Mouse (Mus musculus) layer of hippocampus, postnatal 25 days (tissue): ENCODE data around the gene Fkbp10. TPM values are rescaled to one million over a fixed set of nuclear protein-coding genes. Genes with fewer than 3 reads are reported as not detected.

ENCODE experiments used
- DNase-seq, 2 experiments: peaks; one replicate each; pipeline ENCODE4 v3.0.0; 2022; ENCODE audit warnings: mixed read lengths in 2 of 2, low spot score in 1 of 2; ENCODE audit errors: extremely low spot score in 1 of 2
- total RNA-seq, 2 experiments: library from RNA; stranded (reverse); gene quantifications; 2 replicates each; pipeline ENCODE4 v1.2.3; 2021

The Fkbp10 gene
- total RNA-seq = 1 to 10 TPM; 6.8 to 7.4 TPM

GRCm38 (mm10) chr11:100414914-100415822 lies at the start of gene Fkbp10:
Gene Fkbp10 (plus strand): TSS chr11:100415697.
- no peak for DNase-seq

- no peak for DNase-seq
Observed at GRCm38 (mm10) chr11:100369145-100369544, 46.4 kb upstream of the Fkbp10 start.

- no peak for DNase-seq
Observed at GRCm38 (mm10) chr11:100369822-100370221, 45.7 kb upstream of the Fkbp10 start.

GRCm38 (mm10) chr11:100371981-100372558 lies 43.4 kb upstream of the Fkbp10 start:
- no peak for DNase-seq

- no peak for DNase-seq
Observed at GRCm38 (mm10) chr11:100375127-100375526, 40.4 kb upstream of the Fkbp10 start.

- DNase-seq = no peak
Observed at GRCm38 (mm10) chr11:100376005-100376404, 39.5 kb upstream of the Fkbp10 start.

- DNase-seq = no peak
Observed at GRCm38 (mm10) chr11:100376746-100377389, 38.6 kb upstream of the Fkbp10 start.

- no peak for DNase-seq
Observed at GRCm38 (mm10) chr11:100377989-100378388, 37.5 kb upstream of the Fkbp10 start.

GRCm38 (mm10) chr11:100378446-100378845 lies 37.1 kb upstream of the Fkbp10 start:
- no peak for DNase-seq

GRCm38 (mm10) chr11:100379311-100379710 lies 36.2 kb upstream of the Fkbp10 start:
- no peak for DNase-seq

GRCm38 (mm10) chr11:100382682-100383081 lies 32.8 kb upstream of the Fkbp10 start:
- no peak for DNase-seq

GRCm38 (mm10) chr11:100385016-100385415 lies 30.5 kb upstream of the Fkbp10 start:
- no peak for DNase-seq

GRCm38 (mm10) chr11:100386586-100386985 lies 28.9 kb upstream of the Fkbp10 start:
- DNase-seq = no peak

- DNase-seq = no peak
Observed at GRCm38 (mm10) chr11:100387111-100387510, 28.4 kb upstream of the Fkbp10 start.

GRCm38 (mm10) chr11:100387589-100388375 lies 27.7 kb upstream of the Fkbp10 start:
- no peak for DNase-seq

- no peak for DNase-seq
Observed at GRCm38 (mm10) chr11:100388588-100388987, 26.9 kb upstream of the Fkbp10 start.

- no peak for DNase-seq
Observed at GRCm38 (mm10) chr11:100389931-100390445, 25.5 kb upstream of the Fkbp10 start.

- DNase-seq = no peak
Observed at GRCm38 (mm10) chr11:100391081-100391883, 24.2 kb upstream of the Fkbp10 start.

GRCm38 (mm10) chr11:100391884-100392345 lies 23.6 kb upstream of the Fkbp10 start:
- DNase-seq = no peak
